ENCODE assay signal across 40 mouse cellular contexts in the genomic region with DNA sequence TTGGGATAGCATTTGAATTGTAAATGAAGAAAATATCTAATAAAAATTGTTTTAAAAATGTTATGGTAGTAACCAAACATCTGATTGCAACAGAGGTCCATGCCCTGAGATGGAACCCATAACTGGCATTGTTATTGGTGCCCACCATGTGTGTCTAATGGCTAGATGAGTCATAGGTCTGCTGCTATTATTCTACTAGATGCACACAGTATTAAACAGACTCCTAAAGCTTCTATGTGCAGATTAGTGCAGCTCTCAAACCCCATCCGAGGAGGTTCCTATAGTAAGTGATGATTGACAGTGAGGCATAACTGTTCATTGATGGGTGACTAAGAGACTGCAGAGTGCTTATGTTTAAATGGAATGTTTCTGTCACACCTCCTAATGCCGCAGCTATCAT. TPM values are rescaled to one million over a fixed set of nuclear protein-coding genes. Genes with fewer than 3 reads are reported as not detected.
"Had no signal": no experiment of that assay in that cellular context is flagged by ENCODE, and none has a peak within 500 bp of the region (broad histone marks: within the 10 kb centered on the region; RNA-seq: fewer than 3 reads in every experiment).

No protein-coding gene starts in this region.

- H3K27ac ChIP-seq: heart, embryonic 10.5 days; heart, embryonic 13.5 days; heart, embryonic 15.5 days; hindbrain, embryonic 10.5 days; hindbrain, embryonic 12.5 days; hindbrain, embryonic 13.5 days; hindbrain, embryonic 14.5 days; hindbrain, embryonic 15.5 days; hindbrain, postnatal 0 days; intestine, embryonic 15.5 days; kidney, embryonic 15.5 days; kidney, postnatal 0 days; left cerebral cortex, adult 2 months had no signal

- DNase-seq: heart, postnatal 10 days; heart, postnatal 14 days; heart, postnatal 36 days; heart, postnatal 4 days; kidney, adult 11 months; kidney, adult 18-20 months; kidney, adult 2 months; kidney, adult 8-10 months; kidney, adult 9 months; kidney, postnatal 10 days; kidney, postnatal 14 days; kidney, postnatal 25 days; kidney, postnatal 36 days; kidney, postnatal 4 days; layer of hippocampus, adult 9-11 months; layer of hippocampus, postnatal 36 days had no signal

- ATAC-seq: hindbrain, embryonic 16.5 days; hindbrain, postnatal 0 days; inflammation-experienced regulatory T-cells, adult 6 months; intestine, embryonic 15.5 days; intestine, embryonic 16.5 days; intestine, postnatal 0 days had no signal

- H3K4me3 ChIP-seq: heart, embryonic 10.5 days; heart, embryonic 12.5 days; heart, embryonic 13.5 days; heart, embryonic 15.5 days; hindbrain, embryonic 10.5 days; hindbrain, embryonic 12.5 days; hindbrain, embryonic 13.5 days; hindbrain, embryonic 15.5 days; intestine, embryonic 15.5 days; kidney, embryonic 15.5 days; left cerebral cortex, adult 2 months had no signal

- H3K27me3 ChIP-seq: heart, embryonic 12.5 days; heart, embryonic 13.5 days; heart, embryonic 15.5 days; hindbrain, embryonic 12.5 days; hindbrain, embryonic 13.5 days; hindbrain, embryonic 15.5 days; intestine, embryonic 15.5 days; kidney, embryonic 15.5 days had no signal

RNA-seq across cellular contexts. Expression of a gene that starts 27.3 kb away (rescaled TPM):
- total RNA-seq: heart, postnatal 10 days; heart, postnatal 14 days; heart, postnatal 25 days; heart, postnatal 36 days; hematopoietic stem cell, adult 5-6 weeks had no signal
- polyA plus RNA-seq: heart, postnatal 0 days; inflammation-experienced regulatory T-cells, adult 6 months; kidney, adult 2 months; kidney, postnatal 0 days had no signal

RNA-seq across cellular contexts. Expression of a gene that starts 59.7 kb away (rescaled TPM):
- polyA plus RNA-seq: heart, embryonic 10.5 days; heart, embryonic 11.5 days; heart, embryonic 12.5 days; heart, embryonic 15.5 days; heart, embryonic 16.5 days; heart, postnatal 0 days; inflammation-experienced regulatory T-cells, adult 6 months; intestine, embryonic 15.5 days; kidney, embryonic 14.5 days had no signal
